Mouse (Mus musculus) heart, embryonic 12.5 days (tissue): ENCODE measurements at regions not wholly inside any gene's neighbourhood (a gene's known extent, or its start where the extent isn't known, plus 50 kb on each side); places are given as distances from the start of the nearest gene placed in this dataset.

ENCODE experiments used
- ATAC-seq: fragments of 200-750 bp; cut with Nextera tagmentation; 2 replicates; pipeline ENCODE4 v1.8.0; 2017; ENCODE audit warnings: moderate TSS enrichment, moderate library complexity; ENCODE audit not compliant: insufficient number of reproducible peaks, low FRiP score
- H3K27ac ChIP-seq: fragments of 300-500 bp; sonication (generic); 2 replicates; pipeline ENCODE4 v1.5.1; 2016; ENCODE audit warnings: mild to moderate bottlenecking, moderate library complexity; ENCODE audit not compliant: poor library complexity, severe bottlenecking
- H3K27me3 ChIP-seq: fragments of 300-500 bp; sonication (generic); replicated peaks from 2 replicates; pipeline ENCODE4 v1.6.1; 2016; ENCODE audit warnings: mild to moderate bottlenecking, moderate library complexity
- H3K36me3 ChIP-seq: fragments of 300-500 bp; sonication (generic); 2 replicates; pipeline ENCODE4 v1.6.1; 2016; ENCODE audit warnings: mild to moderate bottlenecking, moderate library complexity
- H3K4me1 ChIP-seq: fragments of 300-500 bp; sonication (generic); replicated peaks from 2 replicates; pipeline ENCODE4 v1.6.1; 2016; ENCODE audit warnings: mild to moderate bottlenecking
- H3K4me2 ChIP-seq: fragments of 300-500 bp; sonication (generic); 2 replicates; pipeline ENCODE4 v1.6.1; 2016; ENCODE audit warnings: mild to moderate bottlenecking, moderate library complexity
- H3K4me3 ChIP-seq: fragments of 300-500 bp; sonication (generic); 2 replicates; pipeline ENCODE4 v1.5.1; 2016; ENCODE audit warnings: mild to moderate bottlenecking
- H3K9ac ChIP-seq: fragments of 300-500 bp; sonication (generic); 2 replicates; pipeline ENCODE4 v1.6.1; 2016; ENCODE audit warnings: mild to moderate bottlenecking, moderate library complexity
- H3K9me3 ChIP-seq: fragments of 300-500 bp; sonication (generic); replicated peaks from 2 replicates; pipeline ENCODE4 v1.6.1; 2016; ENCODE audit warnings: mild to moderate bottlenecking, moderate library complexity
- WGBS: fragments of 180-500 bp; shearing (Covaris S2); methylation state at CpG from one replicate; pipeline ENCODE4 v1.1.7; 2016; 5-methylcytosine and 5-hydroxymethylcytosine counted together

DNA sequence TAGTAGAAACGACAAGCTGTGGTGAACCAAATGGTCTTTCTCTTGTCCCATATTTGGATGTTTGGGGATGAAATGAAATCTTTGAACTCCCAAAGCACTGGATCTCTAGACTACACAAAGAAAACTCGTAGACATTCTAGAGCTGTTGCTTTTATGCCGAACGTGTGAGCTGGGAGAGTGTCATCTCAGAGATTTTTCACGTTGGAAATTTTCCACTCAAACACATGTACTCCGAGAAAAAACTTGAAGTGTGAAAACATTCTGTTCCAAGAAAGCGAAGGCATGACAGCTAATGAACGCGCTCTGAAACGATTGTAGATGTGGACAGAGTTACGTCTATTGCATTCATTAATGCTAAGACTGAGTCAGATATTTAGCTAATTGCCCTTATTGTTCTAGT lies 579.7 kb upstream of the Id2 start:
- no peak overlapping the region for H3K4me2 ChIP-seq
- H3K27me3 ChIP-seq, result no peaks in the 10 kb centered on the region
- H3K4me1 ChIP-seq, result no peaks in the 10 kb centered on the region
- H3K36me3 ChIP-seq, result no peaks in the 10 kb centered on the region
- H3K4me3 ChIP-seq, result no peak overlapping the region
- H3K27ac ChIP-seq, result no peak overlapping the region
- H3K9me3 ChIP-seq, result no peaks in the 10 kb centered on the region
- ATAC-seq, result no peak
- 85% methylated on average over 11 of the region's 11 CpGs for WGBS
- H3K9ac ChIP-seq, result no peak overlapping the region

DNA sequence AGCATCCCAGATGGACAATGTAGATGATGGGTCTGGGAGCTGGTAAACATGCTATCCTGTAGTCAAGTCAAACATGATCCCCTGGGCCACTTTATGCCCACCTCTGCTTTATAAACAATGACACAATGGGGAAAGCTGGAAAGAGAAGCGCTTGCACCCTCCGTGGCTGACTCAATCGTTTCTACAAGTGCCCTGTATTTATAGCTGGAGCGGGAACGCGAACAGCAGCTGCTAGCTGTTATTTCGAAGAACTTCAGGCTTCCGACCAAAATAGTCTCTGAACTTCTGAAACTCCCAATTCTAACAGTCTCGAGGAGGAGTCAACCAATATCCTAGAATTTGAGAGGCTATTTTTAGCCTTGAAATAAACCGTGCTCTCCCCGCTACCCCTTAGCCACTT lies 571.4 kb upstream of the Id2 start:
- H3K9ac ChIP-seq, result no peak overlapping the region
- no peaks in the 10 kb centered on the region for H3K9me3 ChIP-seq
- 77% methylated on average over 11 of the region's 11 CpGs for WGBS
- no peak overlapping the region for H3K27ac ChIP-seq
- no peaks in the 10 kb centered on the region for H3K36me3 ChIP-seq
- H3K4me2 ChIP-seq, result no peak overlapping the region
- no peak for ATAC-seq
- H3K27me3 ChIP-seq, result no peaks in the 10 kb centered on the region; the same call in 1 of the 2 replicates
- no peaks in the 10 kb centered on the region for H3K4me1 ChIP-seq
- H3K4me3 ChIP-seq, result no peak overlapping the region

DNA sequence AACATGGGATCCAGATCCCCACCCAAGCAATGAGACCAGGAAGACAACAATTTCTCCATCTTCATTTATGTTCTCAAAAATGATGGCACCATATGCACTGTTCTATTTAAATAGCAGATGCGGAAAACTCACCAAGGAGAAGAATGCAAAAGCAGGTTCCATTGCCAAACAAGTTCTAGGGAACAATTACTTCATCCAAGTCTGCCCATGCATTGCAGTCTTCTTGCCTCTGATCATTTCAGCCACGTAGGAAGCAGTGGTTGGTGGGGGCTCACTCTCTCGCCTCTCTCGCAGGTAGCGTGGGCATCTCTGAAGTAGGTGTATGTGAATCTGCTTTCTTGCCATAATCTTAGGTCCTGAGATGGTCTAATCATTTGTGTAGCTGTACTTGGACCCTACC lies 557.5 kb upstream of the Id2 start:
- Histone ChIP-seq H3K27ac (no peak overlapping the region), H3K27me3 (no peaks in the 10 kb centered on the region), H3K4me3 (no peak overlapping the region), H3K9ac (no peak overlapping the region), H3K4me1 (no peaks in the 10 kb centered on the region), H3K36me3 (no peaks in the 10 kb centered on the region), H3K4me2 (no peak overlapping the region), H3K9me3 (no peaks in the 10 kb centered on the region)
- ATAC-seq, result no peak
- WGBS, result 86% methylated on average over 5 of the region's 5 CpGs

DNA sequence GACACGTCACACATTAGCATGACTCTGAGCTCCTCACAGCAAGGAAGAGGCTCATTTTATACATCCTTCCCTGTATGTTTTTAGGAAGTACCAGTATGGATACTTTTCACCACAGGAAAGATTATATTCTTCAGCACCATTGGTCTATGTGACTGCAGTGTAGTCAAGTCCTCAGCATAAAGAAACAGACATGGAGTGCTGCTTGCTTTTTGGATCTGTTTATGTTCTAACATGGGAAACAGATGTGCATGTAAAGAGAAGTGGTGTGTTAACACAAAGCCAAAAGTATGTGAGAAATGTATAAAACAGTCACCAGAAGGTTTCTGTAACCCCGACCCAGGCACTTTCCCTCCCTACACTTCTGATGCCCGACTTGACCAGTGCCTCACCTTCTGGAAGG lies 553.3 kb upstream of the Id2 start:
- no peak overlapping the region for H3K4me2 ChIP-seq
- H3K27ac ChIP-seq, result no peak overlapping the region
- H3K27me3 ChIP-seq, result no peaks in the 10 kb centered on the region
- H3K4me1 ChIP-seq, result no peaks in the 10 kb centered on the region; the same call in 1 of the 2 replicates
- H3K9ac ChIP-seq, result no peak overlapping the region
- no peaks in the 10 kb centered on the region for H3K9me3 ChIP-seq
- no peak for ATAC-seq
- no peaks in the 10 kb centered on the region for H3K36me3 ChIP-seq
- no peak overlapping the region for H3K4me3 ChIP-seq
- 69% methylated on average over 3 of the region's 3 CpGs for WGBS

DNA sequence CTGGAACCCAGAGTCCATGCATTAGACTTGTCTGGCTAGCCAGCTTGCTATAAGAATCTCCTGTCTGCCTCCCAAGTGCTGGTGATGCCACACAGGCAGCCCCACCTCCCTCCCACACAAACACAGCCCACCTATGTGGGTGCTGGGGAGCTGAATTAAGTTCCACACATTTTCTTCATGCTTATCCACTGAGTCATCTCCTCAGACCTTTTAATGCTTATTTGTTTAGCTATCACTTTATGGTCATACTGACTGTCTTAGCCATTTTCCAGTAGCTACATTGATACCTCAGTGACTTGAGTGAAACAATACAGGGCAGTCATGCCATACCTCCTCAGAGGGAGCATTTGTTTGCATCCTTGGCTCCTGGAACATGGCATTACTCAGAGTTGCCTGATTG lies 531.1 kb upstream of the Id2 start:
- Histone ChIP-seq H3K4me3 (no peak overlapping the region), H3K4me2 (no peak overlapping the region), H3K9ac (no peak overlapping the region), H3K27me3 (no peaks in the 10 kb centered on the region), H3K27ac (no peak overlapping the region), H3K9me3 (no peaks in the 10 kb centered on the region), H3K4me1 (peaks cover 21% of the 10 kb centered on the region), H3K36me3 (no peaks in the 10 kb centered on the region)
- ATAC-seq, result no peak

DNA sequence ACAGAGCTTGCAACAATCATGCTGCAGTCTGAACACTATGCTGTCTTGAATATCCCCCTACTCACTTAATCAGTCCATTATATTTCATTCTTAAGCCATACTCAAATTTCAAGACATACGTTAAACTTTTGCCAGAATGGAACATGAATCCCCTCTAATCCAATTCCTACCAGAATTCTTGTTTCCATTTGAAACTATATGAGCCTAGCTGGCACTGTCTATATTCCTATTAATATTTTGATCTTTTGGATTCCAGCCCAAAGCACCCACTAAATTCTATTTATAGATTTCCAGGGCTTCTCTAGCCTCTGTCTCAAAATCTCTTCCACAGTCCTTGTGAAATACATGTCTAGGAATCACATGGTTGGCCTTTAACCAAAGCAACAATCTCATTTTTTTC lies 528.9 kb upstream of the Id2 start:
- H3K36me3 ChIP-seq, result no peaks in the 10 kb centered on the region
- no peaks in the 10 kb centered on the region for H3K9me3 ChIP-seq
- ATAC-seq, result no peak
- 77% methylated on average over 1 of the region's 1 CpGs for WGBS
- no peaks in the 10 kb centered on the region for H3K27me3 ChIP-seq
- no peak overlapping the region for H3K4me2 ChIP-seq
- H3K4me1 ChIP-seq, result peaks cover 21% of the 10 kb centered on the region
- no peak overlapping the region for H3K9ac ChIP-seq
- no peak overlapping the region for H3K27ac ChIP-seq
- no peak overlapping the region for H3K4me3 ChIP-seq

DNA sequence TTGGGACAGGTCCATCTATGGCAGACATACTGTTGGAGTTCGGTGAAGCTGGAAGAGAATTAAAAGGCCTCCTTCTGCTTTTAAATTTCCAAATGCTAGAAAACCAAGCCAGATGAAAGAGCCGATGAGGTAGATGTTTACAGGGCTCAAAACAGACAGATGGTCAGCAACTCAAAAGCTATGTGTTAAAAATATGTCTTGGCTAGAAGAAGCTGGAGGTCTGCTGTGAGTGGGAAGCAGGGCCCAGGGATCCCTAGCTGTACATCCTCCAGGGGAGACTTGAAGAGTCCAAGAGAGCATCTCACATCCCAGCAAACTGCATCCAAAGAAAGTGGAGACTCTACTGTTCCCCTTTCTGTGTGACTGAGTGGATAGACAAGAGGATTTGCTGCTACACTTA lies 526.5 kb upstream of the Id2 start:
- Histone ChIP-seq H3K27ac (no peak overlapping the region), H3K36me3 (no peaks in the 10 kb centered on the region), H3K9me3 (no peaks in the 10 kb centered on the region), H3K27me3 (no peaks in the 10 kb centered on the region), H3K9ac (no peak overlapping the region), H3K4me1 (peaks cover 21% of the 10 kb centered on the region), H3K4me3 (no peak overlapping the region), H3K4me2 (no peak overlapping the region)
- WGBS, result 92% methylated on average over 2 of the region's 2 CpGs
- ATAC-seq, result no peak

DNA sequence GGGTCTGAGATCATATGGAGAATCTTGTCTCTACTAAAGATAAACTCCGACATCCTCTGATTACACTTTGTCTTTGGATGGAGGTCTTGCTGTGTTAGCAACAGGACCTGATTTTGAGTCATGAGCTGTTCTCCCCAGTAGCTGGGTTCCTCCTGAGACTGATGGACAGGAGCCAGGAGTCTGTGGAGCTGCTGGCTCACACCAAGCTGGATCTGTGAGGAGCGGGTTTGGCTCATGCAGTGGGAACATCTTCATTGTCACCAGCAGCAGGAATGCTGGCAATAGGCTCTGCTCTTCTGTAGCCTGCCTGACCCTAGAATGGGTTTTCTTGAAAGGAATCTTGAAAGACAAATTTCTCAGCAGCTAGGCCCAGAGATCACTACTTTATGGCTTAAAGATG lies 524.2 kb upstream of the Id2 start:
- 76% methylated on average over 2 of the region's 2 CpGs for WGBS
- H3K4me2 ChIP-seq, result no peak overlapping the region
- H3K27me3 ChIP-seq, result no peaks in the 10 kb centered on the region
- peaks cover 15% of the 10 kb centered on the region for H3K4me1 ChIP-seq
- ATAC-seq, result no peak
- no peak overlapping the region for H3K27ac ChIP-seq
- no peaks in the 10 kb centered on the region for H3K9me3 ChIP-seq
- no peak overlapping the region for H3K9ac ChIP-seq
- no peak overlapping the region for H3K4me3 ChIP-seq
- H3K36me3 ChIP-seq, result no peaks in the 10 kb centered on the region

DNA sequence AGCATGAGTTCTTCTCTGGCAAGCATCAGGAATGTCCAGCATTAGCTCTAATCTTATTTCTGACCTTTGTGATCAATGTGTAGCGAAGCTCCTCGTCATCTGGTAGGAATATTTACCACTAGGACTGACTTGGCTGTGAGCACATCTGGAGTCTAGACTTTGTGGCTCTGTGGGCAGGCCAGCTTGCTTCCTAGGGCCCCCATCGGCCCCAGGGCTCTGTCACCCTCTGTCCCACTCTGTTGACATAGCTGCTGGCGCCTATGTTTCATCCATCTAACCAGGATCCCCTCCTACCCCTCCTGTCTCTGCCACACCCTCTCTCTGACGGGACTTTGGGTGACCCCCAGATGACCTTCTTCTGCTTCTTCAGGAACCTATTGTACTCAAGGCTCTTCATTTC lies 520.6 kb upstream of the Id2 start:
- Histone ChIP-seq H3K27ac (peak overlapping the region; percentile 36; the same call in 1 of the 2 replicates), H3K36me3 (no peaks in the 10 kb centered on the region), H3K4me1 (peaks cover 8% of the 10 kb centered on the region), H3K9me3 (no peaks in the 10 kb centered on the region), H3K4me2 (no peak overlapping the region), H3K4me3 (no peak overlapping the region), H3K9ac (no peak overlapping the region), H3K27me3 (no peaks in the 10 kb centered on the region)
- no peak for ATAC-seq
- 31% methylated on average over 5 of the region's 5 CpGs for WGBS

DNA sequence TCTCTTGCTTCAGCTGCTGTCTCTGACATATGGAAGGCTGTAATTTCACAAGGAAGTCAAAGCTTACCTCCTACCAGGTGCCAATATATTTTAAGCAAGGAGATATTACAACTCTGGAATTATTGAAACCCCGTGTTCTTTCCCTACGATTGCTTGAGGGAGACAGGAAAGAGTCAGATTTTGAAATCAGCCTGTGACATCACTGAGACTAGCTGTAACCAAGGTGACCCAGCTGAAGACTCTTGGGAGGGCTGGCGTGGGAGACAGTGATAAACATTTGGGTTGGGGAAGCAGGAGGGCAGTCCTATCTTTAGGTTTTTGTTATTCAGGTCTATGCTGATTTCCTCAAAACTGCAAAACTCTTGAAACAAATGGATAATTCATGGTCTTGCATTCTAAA lies 518.4 kb upstream of the Id2 start:
- Histone ChIP-seq H3K9me3 (no peaks in the 10 kb centered on the region), H3K4me3 (no peak overlapping the region), H3K4me1 (peaks cover 8% of the 10 kb centered on the region), H3K27ac (no peak overlapping the region), H3K27me3 (no peaks in the 10 kb centered on the region), H3K36me3 (no peaks in the 10 kb centered on the region), H3K4me2 (no peak overlapping the region), H3K9ac (no peak overlapping the region)
- 52% methylated on average over 3 of the region's 3 CpGs for WGBS
- no peak for ATAC-seq

DNA sequence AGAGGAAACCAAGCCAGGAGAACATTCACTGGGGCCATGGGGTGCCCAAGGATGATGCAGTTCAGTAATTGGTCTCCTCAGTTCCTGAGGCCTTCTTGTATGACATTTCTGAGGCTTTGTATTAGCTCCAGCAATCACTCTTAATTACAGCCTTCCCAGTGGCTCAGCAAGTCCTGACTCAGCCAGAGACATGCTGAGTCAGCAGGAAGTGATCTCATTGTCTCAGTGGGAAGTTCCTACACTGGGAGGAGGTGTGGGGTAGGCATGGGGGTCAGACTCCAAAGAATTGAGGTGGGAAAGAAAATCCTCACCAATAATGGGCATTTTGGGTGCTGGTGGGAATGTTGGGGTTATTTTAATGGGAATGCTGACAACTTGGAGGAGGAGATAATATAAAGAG lies 516.5 kb upstream of the Id2 start:
- Histone ChIP-seq H3K9ac (no peak overlapping the region), H3K4me3 (no peak overlapping the region), H3K27me3 (no peaks in the 10 kb centered on the region), H3K27ac (no peak overlapping the region), H3K36me3 (no peaks in the 10 kb centered on the region), H3K9me3 (no peaks in the 10 kb centered on the region), H3K4me1 (peaks cover 8% of the 10 kb centered on the region), H3K4me2 (no peak overlapping the region)
- ATAC-seq, result no peak

DNA sequence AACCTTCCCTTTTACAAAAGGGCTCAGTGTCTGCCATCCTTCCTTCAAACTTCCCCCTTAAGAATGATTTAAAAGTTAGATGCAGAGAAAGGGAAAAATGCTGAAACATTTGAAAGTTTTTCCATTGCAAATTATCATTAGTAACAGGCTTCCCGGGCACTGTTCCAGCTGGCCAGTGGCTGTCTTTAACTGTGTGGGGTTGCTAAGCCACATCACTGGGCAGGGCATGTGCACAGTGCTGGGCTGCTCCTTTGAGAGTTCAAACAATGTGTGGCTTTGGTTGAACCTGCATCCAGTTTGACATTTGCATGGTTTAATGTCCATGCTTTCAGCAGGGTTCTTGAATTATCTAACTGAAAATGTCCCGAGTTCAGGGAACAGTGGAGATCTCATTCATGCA lies 512.1 kb upstream of the Id2 start:
- no peaks in the 10 kb centered on the region for H3K9me3 ChIP-seq
- no peak overlapping the region for H3K27ac ChIP-seq
- no peak overlapping the region for H3K4me3 ChIP-seq
- ATAC-seq, result no peak
- H3K4me2 ChIP-seq, result no peak overlapping the region
- no peaks in the 10 kb centered on the region for H3K27me3 ChIP-seq
- no peak overlapping the region for H3K9ac ChIP-seq
- H3K36me3 ChIP-seq, result no peaks in the 10 kb centered on the region
- no peaks in the 10 kb centered on the region; the same call in 1 of the 2 replicates for H3K4me1 ChIP-seq
- 55% methylated on average over 2 of the region's 2 CpGs for whole genome bisulfite sequencing
